Mouse (Mus musculus) retina, postnatal 1 day (tissue): ENCODE measurements around the gene Gm9758.
"Not testable (repeated sequence)": the region's sequence is repeated elsewhere in the genome, so short reads cannot be mapped to it uniquely, and the experiment has no call there.

Source experiments
- DNase-seq: peaks from one replicate; pipeline ENCODE4 v3.0.0-alpha.2; 2012

Gene Gm9758

GRCm38 (mm10) chr5:14914799-14915198 is at the start of gene Gm9758:
Gene Gm9758 (minus strand): TSS chr5:14914899.
- DNase-seq, result not testable (repeated sequence)

DNA sequence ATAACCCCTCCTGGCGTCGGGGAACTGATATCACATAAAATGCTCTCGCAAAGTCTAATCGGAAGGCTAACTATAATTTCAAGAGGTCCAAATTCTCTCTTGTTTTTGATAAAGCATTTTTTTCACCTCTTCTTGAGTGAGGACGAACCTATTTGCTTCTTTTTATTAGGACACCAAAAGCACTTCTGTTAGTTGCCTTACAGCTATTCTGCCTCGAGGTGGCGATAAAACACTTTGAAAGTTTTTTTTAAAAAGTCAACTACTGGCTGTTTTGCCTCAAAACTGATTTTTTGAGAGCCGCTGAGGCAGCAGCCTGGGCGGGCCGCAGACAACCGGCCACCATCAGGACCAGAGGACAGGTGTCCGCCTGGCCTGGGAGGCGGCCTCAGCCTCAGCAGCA is 49.1 kb upstream of the Gm9758 start:
- not testable (repeated sequence) for DNase-seq

GRCm38 (mm10) chr5:14961502-14961901 is 46.8 kb upstream of the Gm9758 start:
- not testable (repeated sequence) for DNase-seq

- DNase-seq, result not testable (repeated sequence)
These were observed 41.4 kb upstream of the Gm9758 start for GRCm38 (mm10) chr5:14955928-14956706.

DNA sequence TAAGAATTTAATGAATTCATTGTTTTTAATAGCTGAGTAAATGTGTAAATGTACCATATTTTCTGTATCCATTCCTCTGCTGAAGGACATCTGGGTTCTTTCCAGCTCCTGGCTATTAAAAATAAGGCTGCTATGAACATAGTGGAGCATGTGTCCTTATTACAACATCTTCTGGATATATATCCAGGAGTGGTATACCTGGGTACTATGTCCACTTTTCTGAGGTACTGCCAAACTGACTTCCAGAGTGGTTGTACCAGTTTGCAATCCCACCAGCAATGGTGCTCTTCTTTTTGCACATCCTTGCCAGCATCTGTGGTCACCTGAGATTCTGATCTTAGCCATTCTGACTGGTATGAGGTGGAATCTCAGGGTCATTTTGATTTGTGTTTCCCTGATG is 38.9 kb upstream of the Gm9758 start:
- DNase-seq, result not testable (repeated sequence)

DNA sequence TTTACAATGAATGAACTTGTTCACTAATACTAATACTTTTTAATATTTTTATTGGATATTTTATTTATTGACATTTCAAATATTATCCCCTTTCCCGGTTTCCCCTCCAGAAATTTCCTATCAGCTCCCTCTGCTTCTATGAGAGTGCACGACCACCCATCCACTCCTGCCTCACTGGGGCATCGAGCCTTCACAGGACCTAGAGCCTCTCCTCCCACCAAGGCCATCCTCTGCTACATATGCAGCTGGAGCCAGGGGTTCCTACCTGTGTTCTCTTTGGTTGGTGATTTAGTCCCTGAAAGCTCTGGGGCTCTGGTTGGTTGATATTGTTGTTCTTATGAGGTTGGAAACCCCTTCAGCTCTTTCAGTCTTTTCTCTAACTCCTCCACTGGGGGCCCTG is 38.0 kb upstream of the Gm9758 start:
- not testable (repeated sequence) for DNase-seq

DNA sequence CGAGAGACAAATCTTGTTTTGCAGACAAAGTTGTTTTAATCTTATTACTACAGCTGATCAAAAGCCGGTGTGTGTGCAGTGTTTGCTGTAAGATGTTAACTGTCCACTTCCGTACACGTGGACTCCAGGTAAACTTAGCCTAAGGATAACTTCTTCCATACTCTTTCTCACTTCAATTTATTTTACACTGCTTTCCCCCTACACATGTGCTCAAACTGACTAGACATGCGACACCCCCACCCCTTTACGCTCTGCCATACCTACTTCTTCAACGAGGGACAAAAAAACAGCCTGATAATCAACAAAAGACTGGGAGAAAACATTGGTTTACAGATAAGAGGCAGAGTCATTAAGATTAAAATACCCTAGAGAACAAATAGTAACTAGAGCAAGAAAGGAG is 37.1 kb upstream of the Gm9758 start:
- not testable (repeated sequence) for DNase-seq

DNA sequence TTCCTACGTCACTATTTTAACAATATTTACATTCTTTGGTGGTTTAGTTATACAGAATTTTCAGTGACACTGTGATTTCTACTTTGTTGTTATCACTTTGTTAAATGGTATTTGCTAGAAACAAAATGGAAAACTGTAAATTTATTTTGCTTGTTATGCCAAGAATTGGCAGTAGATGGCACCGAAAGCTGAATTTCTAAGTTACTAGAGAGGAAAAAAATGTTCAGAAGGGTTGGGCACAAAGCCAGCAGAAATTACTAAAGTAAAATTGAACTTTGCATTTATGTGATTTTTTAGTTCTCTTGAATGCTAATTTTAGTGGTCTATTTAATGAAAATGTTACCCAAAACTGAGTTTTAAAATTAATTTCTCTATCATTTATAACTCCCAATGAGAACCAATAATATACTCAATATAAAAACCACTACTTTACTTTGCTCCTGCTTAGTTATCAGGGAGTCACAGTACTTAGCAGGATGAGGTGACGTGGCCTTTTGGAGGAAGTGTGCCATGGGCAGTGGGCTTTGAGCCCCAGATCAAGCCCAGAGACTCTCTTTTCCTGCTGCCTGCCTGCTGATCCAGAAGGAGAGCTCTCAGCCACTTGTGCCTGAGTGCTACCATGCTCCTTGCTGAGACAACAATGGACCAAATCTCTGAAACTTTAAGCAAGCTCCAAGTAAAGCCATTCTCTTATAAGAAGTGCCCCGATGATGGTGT is 32.9 kb upstream of the Gm9758 start:
- not testable (repeated sequence) for DNase-seq

DNA sequence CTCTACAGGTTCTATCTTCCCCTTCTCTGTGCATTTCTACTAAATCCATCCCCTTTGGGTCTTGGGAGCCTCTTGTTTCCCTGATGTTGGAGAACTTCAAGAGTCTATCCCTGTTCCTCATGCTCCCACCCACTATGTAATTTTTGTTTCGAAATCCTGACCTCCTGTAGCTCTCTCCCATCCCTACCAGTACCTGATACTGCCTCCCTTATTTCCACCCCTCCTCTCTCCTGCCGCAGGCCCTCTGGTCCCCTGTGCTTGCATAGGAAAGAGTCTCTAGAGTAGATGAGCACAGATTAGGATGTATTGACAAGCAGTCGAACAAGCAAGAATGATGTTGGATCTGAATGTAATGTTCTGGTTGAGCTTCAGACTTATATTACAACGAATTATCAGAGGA is 30.8 kb upstream of the Gm9758 start:
- DNase-seq, result not testable (repeated sequence)

GRCm38 (mm10) chr5:14941043-14941442 is 26.3 kb upstream of the Gm9758 start:
- DNase-seq, result not testable (repeated sequence)

- not testable (repeated sequence) for DNase-seq
These were observed 23.6 kb upstream of the Gm9758 start, which contains the start of gene Speer4e for GRCm38 (mm10) chr5:14938329-14938728. Gene Speer4e (minus strand): TSS chr5:14938429.

DNA sequence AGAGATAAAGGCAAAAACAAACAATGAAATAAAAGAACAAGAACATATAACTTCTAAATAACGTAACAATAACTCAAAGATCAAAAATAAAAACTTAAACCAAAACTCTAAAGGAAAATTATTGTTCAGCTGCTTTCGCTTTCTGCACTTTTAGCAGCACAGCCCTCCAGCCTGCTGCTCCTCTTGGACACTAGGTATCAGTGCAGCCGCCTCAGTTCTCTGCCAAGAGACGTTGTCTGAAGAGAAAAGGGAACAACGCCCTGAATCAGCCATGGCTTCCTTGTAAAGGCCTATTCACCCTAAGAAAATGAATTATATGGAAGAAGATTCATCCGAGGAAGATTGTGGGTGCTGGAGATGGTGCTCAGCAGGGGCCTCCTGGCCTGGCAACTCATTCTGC is 19.0 kb upstream of the Gm9758 start:
- DNase-seq, result not testable (repeated sequence)

DNA sequence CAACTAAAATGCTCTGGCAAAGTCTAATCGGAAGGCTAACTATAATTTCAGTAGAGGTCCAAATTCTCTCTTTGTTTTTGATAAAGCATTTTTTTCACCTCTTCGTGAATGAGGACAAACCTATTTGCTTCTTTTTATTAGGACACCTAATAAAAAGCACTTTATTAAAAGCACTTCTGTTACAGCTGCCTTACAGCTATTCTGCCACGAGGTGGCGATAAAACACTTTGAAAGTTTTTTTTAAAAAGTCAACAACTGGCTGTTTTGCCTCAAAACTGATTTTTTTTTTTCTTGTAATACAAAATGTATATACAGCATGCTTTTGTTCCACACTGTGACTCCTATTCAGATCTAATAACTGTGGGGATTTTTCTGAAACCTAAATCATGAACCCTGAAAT is 12.3 kb upstream of the Gm9758 start:
- not testable (repeated sequence) for DNase-seq

DNA sequence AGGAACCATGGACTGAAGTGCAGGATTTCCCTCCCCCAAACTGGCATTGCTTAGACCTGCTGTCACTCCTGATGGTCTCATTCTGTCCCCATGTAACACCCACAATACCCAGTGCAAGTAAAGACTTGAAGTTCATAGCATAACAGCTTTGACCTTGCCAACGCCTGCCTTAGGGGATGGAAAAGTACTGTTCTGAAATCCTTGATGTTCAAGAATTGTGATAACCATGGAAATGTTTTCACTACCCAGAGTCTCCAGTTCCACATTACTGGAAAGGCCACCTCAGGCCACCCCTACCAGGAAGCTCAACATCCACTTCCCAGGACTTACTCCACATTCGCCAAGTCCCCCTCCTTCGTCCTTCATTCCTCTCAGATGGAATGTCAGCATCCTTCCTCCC is 338 bp downstream of the Gm9758 start:
- not testable (repeated sequence) for DNase-seq

DNA sequence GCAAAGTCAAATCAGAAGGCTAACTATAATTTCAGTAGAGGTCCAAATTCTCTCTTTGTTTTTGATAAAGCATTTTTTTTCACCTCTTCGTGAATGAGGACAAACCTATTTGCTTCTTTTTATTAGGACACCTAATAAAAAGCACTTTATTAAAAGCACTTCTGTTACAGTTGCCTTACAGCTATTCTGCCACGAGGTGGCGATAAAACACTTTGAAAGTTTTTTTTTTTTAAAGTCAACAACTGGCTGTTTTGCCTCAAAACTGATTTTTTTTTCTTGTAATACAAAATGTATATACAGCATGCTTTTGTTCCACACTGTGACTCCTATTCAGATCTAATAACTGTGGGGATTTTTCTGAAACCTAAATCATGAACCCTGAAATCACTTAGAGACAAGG is 11.2 kb downstream of the Gm9758 start:
- DNase-seq, result not testable (repeated sequence)

- DNase-seq, result no peak
These were observed 22.5 kb downstream of the Gm9758 start for GRCm38 (mm10) chr5:14892242-14892641.

GRCm38 (mm10) chr5:14885291-14885690 is 29.4 kb downstream of the Gm9758 start:
- DNase-seq, result not testable (repeated sequence)
